Mouse (Mus musculus) MEL-GATA-1-ER (cell line): ENCODE results near the gene Mical3.
A peak's percentile ranks its signal among the peaks of the same experiment; 100 is the strongest.

ENCODE experiments used
- DNase-seq: peaks from one replicate; pipeline ENCODE4 v3.0.0-alpha.2; 2012; ENCODE audit warnings: low read depth; ENCODE audit errors: extremely low read depth

The Mical3 gene

GRCm38 (mm10) chr6:121087127-121087526, 43.7 kb downstream of the Mical3 start:
- DNase-seq: no peak

GRCm38 (mm10) chr6:121086226-121086625, 44.6 kb downstream of the Mical3 start:
- no peak for DNase-seq

GRCm38 (mm10) chr6:121084050-121084480, 46.7 kb downstream of the Mical3 start:
- DNase-seq: peak; percentile 64

GRCm38 (mm10) chr6:121082094-121082473, 48.7 kb downstream of the Mical3 start:
- DNase-seq: no peak

DNA sequence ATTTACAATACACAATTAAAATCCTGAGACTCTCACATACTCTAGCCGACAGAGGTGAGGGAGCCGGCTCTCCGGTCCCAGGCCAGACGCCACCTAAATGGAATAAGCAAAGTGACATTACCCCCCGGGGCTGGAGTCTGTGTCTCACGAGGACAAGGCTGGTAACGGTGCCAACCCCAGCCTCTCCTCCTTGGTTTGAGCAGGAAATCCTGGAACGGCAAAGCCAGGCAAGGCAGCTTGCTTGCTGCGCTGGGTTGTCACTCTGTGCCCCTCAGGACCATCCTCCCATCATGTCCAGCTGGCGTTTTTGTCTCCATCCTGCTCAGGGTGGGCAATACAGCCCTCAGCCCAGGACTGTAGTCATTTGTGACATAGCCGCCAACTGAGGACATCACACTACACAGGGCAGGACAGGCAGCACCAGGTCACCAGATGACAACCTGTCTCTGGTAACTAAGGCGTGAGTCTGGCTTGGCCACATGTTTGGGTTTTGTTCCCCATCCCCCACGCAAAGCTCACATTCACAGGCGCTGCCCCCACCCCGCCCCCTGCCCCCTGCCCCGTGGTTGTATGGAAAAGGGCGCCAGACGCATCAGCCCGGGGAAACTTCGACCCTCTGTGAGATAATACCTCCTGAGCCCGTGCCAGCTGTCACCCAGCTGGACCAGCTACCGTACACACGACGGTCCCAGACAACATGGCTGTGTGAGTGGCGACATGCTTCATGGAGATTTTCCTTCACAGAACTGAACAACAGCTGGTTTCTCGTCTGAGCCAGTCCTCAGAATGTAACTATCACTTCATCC, 49.3 kb downstream of the Mical3 start:
- no peak for DNase-seq

GRCm38 (mm10) chr6:121078175-121078574, 52.6 kb downstream of the Mical3 start:
- no peak for DNase-seq

GRCm38 (mm10) chr6:121076929-121077566, 53.8 kb downstream of the Mical3 start:
- peak; percentile 35 for DNase-seq

DNA sequence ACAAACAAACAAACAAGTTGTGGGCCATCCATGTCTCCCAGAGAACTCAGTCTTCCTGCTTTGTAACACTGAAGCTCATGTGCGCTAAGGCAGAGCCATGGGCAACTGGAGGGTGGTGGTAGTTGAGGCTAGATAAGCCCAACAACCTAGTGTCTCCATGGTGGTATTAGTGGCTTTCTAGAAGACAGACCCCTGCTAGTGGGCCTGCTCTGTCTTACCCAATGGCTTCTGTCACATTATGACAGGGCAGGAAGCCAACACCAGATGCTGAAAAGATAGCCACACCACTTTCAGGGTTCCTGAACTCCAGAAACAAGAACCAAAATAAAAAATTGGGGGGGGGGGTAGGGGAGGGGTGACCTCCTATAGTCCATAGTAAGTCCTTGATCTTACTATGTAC, 55.0 kb downstream of the Mical3 start:
- peak; percentile 55 for DNase-seq

DNA sequence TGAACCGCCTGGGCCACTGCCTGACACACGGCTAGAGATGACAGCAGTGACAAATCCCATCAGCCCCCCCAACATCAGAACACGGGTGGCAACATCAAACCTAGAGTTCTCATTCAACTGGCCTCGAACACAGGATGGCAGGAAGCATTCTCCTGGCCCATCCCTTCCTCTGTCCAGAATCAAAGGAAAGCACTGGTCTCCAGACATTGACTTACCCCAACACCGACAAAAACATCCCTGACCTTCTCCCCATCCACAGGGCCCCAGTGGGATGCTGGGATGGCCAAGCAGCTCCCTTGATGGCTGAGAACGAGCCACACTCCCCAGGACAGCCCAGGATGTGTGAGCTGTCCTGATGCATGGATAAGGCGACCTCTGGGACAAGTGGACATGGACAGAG, 57.5 kb downstream of the Mical3 start:
- no peak for DNase-seq

DNA sequence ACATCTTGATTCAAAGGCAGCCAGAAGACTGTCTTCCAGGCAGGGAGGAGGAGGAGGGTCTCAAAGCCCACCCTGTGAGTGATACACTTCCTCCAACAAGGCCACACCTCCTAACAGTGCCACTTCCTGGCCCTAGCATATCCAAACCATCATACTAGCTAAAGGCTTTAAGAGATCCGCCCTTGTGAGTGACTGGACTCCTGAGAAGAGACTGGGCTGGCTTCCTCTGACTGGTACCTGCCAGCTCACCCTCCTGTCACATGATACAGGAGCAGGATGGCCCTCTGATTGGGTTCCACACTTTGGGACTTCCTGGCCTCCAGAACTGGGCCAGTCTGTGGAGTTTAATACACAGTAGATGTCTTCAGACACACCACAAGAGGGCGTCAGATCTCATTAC, 58.2 kb downstream of the Mical3 start:
- no peak for DNase-seq

GRCm38 (mm10) chr6:121070584-121071230, 60.1 kb downstream of the Mical3 start:
- DNase-seq: no peak

DNA sequence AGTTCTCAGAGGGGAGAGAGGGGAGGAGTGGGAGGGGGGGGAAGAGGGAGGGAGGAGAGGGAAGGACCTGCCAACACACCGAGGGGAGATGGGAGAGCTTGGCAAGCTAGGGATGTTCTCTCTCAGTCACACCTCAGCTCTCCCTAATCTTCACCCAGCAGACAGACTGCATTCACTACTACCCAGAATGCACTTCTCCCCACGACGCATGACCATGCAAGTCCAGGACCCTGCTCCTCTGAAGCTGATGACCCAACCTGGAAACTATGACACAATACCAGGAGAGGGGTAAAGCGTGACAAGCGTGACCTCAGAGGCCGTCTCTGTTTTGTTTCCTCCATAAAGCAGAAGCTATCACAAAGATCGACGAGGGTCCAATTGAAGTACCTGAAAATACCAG, 61.6 kb downstream of the Mical3 start:
- DNase-seq: no peak

DNA sequence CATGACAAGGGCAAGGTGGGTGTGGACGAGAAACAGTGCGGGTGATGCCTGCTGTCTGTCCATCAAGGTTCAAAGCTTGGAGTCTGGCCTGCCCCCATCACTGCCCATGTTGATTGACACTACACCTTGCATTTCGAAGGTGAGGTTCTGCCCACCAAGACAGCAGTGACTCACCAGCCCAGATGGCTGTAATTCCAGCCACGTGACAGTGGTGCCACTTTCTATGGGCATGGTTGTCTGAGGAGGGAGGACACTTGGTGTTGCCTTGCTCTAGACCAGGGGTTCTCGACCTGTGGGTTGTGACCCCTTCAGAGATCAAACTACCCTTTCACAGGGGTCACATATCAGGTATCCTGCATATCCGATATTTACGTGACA, 62.7 kb downstream of the Mical3 start:
- DNase-seq: no peak

DNA sequence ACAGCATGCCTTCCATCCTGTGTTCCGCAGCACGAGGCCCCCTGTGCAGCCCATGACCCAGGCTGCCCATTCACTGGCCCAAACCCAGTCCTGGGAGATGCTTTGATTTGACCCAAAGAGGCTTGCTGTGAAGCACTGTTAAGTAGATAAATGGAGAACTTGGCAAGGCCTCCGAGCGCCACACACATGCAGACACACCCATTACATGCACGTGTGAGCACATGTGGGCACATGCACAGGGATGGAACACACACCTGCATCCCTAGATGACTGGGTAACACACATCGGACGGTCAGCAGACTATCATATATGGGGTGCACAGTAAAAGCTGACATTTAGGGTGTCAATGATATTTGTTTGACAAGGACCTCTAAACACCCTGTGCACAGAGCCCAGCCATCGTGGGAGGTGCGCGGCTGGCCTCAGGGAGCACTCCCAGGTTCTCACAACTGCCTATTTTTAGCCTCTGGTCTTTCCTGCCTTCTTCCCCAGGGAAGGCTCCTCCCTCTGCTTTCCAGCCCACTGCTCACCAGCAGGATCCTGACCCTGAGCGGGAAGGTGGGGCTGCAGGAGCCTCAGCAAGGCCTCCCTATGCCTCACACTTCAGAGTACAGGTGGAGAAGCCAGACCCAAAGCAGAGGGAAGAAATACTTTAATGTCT, 63.2 kb downstream of the Mical3 start:
- DNase-seq: no peak

GRCm38 (mm10) chr6:121066761-121067160, 64.0 kb downstream of the Mical3 start:
- DNase-seq: no peak

GRCm38 (mm10) chr6:121064356-121065015, 66.3 kb downstream of the Mical3 start:
- DNase-seq: no peak

- DNase-seq: no peak
Measured at GRCm38 (mm10) chr6:121063771-121064170, 67.0 kb downstream of the Mical3 start.

DNA sequence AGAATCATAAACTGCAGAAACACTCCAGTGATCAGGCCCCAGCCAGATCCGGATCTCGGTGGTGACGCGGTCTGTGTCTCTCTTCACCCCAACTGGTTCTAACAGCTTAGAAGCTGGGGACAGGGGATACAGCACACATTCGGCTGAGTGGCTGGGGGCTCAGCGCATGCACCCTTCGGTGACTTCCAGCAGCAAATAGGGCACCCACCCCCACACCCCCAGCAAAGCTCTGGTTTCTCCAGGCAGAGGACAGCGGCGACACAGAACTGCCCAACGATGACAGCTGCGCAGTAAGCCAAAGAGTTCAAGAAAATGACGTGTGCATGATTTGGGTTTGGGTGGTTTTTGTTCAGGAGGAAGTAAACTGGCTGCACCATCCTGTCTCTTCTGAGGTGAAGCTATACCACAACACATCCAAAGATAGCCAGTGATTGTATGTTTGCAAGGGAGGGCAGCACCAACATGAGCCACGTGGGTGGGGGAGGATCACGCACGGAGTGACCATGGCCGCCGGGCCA, 67.8 kb downstream of the Mical3 start:
- no peak for DNase-seq

GRCm38 (mm10) chr6:121058039-121058438, 72.8 kb downstream of the Mical3 start:
- DNase-seq: no peak

GRCm38 (mm10) chr6:121057181-121057956, 73.4 kb downstream of the Mical3 start:
- DNase-seq: no peak
